Mouse (Mus musculus): ENCODE data around the gene Tbx10. TPM values are rescaled to one million over a fixed set of nuclear protein-coding genes. Genes with fewer than 3 reads are reported as not detected.
"Not testable (repeated sequence)": the region's sequence is repeated elsewhere in the genome, so short reads cannot be mapped to it uniquely, and the experiment has no call there.

Gene Tbx10
- total RNA-seq, 2 experiments from 2014 or later: not detected

DNA sequence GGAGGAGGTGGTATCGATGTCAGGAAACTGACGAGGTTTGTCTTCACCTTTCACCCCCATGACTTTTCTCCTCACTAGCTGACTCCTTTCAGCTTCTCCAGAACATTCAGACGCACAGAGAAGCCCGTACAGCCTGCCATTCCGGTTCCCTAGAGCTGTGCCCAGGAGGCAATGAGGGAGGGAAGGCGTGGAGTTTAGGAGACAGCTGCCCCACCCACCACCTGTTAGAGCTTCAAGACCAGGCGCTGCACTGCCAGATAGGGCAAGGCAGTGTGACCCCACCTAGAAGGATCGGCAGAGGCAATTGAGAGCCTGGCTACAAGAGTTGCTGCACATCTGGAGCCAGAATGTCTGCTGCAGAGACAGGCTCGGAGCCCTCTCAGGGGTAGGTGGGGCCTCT lies 20.3 kb upstream of the Tbx10 start, which contains the start of gene Aldh3b2:
Gene Aldh3b2 (plus strand): TSS at position 100 of the 400 bp plus-strand sequence.
- DNase-seq (ENCODE audit: low spot score in 2 of 2): no peak
- intact Hi-C loops (cut with DNase I): no loop called here

DNA sequence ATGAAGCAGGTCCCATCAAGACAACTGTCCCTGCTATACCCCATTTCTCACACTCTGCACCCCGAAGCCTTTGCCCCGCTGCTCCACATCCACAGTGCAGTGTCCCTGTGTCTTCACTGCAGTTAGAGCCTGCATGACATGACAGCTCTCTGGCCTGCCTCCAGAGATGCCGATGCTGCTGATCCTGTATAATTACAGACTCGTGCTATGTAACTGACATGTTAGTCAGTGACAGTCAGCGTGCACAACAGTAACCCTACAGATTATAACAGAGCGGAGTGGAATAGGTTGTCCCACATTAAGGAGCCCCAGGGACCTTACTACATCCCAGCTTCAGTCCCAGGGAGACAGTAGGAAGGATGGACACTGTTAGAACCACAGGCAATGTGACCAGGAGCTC lies 17.9 kb upstream of the Tbx10 start:
- DNase-seq (ENCODE audit: low spot score in 2 of 2); intact Hi-C loops (cut with DNase I): not testable (repeated sequence)

DNA sequence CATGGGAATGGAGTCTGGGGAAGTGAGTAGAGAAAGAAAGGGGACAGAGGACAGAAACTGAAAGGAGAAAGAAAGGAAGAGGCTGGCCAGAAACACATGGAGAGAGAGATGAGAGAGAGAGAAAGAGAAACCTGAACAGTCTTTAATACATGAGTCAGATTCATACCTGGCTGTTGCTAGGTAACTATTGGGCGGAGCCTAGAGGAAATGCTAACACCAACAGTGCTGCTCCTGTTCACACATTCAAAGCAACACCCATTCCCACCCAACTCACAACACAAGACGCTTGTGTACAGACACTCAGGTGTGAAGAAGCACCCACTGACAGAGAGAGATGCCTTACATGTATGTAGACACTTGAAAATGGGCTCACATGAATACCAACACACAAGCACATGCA lies 16.7 kb upstream of the Tbx10 start:
- no peak for DNase-seq (ENCODE audit: low spot score in 2 of 2)
- intact Hi-C loops (cut with DNase I): no loop called here

DNA sequence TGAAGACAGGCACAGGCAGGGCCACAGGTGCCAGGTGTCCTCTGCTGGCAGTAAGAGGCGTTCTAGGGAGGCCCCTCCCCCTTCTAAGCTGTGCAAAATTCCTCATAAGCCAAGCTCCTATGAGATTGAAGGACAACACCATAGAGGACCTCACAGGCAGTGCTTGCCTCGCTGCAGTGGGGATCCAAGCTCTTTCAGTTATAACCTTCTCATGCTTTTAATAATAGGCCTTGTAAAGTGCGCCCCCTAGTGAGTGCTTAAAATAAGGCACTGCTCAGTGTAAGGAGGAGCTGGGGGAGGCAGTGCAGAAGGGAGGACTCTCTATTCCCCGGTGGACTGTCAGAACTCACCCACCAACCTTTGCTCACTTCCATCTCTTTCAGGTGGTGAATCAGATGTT lies 12.2 kb upstream of the Tbx10 start:
- peak; percentile 80 to 87 for DNase-seq (ENCODE audit: low spot score in 2 of 2)
- intact Hi-C loops (cut with DNase I): loop anchor here (1.0 kb wide), 1 partner anchor 34 kb away; no protein-coding TSS in a partner anchor

DNA sequence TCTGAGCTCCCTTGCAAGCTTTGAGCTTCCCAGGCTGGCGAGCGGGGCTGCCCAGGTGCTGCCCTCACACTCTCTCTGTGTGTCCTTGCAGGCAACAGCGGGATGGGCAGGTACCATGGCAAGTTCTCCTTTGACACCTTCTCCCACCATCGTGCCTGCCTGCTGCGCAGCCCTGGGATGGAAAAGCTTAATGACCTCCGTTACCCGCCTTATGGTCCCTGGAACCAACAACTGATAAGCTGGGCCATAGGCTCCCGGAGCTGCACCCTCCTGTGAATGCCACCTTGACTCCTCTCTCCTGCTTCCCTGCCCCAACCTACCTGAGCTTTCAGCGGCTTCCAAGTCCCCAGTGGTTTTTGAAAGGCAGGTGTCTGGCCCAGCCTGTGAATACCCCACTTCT lies 11.6 kb upstream of the Tbx10 start:
- no peak for DNase-seq (ENCODE audit: low spot score in 2 of 2)
- intact Hi-C loops (cut with DNase I): loop anchor here (1.0 kb wide), 1 partner anchor 35 kb away; no protein-coding TSS in a partner anchor

DNA sequence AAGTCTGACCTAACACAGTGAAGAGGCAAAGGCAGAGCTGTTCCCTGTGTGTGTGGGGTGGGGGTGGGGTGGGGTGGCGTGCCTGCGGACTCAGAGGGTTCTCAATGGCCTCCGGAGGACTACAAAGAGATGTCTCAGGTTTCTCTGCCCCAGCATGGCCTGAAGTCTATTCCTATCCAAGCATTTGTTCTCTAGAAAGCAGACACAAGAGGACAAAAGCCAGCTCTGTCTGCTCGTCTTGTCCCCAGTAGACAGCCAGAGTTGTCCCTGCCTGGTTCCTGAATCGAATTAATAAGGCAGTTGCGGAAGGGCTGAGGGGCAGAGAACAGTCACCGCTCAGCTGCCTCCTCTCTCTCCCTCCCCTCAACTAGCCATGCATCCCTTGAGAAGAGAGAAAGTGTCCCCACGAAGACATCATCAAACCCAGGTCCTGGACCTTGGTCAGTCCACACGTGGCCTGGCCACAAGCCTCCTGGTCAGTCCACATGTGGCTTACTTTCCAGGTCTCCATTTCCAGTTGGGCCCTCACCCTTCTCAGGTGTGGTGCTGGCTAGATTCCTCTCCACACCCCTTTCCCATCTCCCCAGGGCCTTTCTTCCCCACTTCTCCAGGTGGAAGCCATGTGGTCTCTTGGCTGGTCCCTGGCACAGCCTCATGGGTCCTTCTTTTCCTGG lies 8.9 kb upstream of the Tbx10 start:
- intact Hi-C loops (cut with DNase I): no loop called here
- no peak for DNase-seq (ENCODE audit: low spot score in 2 of 2)

DNA sequence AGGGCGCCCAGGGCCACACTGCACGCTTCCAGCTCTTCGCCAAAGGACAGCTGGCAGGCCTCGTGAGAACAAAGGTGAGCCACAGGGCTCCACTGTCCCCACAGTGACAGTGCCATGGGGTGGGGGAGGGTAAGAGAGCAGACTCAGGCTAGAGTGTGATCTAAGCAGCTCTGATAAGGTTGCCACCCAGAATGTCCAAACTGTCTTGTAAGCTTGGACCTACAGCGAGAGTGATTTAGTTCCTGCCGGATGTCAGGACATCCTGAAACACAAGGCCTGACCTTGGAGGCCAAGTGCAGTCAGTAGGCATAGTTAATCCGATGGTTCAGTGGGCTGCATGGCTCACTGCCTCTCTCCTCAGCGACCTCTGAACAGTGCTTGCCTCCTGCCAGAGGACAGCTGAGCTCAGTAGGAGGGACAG lies 7.3 kb upstream of the Tbx10 start:
- intact Hi-C loops (cut with DNase I): no loop called here

DNA sequence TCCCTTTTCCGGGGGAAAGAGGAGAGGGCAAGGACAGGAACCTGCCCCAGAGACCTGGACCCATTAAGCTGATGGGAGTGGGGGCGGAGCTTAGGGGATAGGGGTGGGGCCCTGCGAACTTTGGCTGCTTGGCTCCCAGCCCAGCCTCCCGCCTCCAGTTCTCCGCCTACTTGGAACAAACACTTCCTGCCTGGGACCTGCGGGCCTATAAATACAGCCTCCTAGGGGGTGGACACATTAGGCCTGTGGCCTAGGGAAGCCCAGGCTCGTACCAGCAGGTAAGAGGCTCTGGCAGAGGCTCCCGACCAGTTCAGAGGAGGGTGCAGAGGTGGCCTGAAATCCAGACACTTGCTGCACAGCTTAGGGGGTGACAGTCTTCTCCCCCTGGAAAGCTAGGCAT lies 6.2 kb upstream of the Tbx10 start, which contains the start of gene Acy3:
Gene Acy3 (plus strand): TSS at position 237 of the 400 bp plus-strand sequence.
- peak; percentile 45 to 61 for DNase-seq (ENCODE audit: low spot score in 2 of 2)
- intact Hi-C loops (cut with DNase I): no loop called here

More for the DNA sequence above, 7.3 kb upstream of the Tbx10 start:
- DNase-seq (ENCODE audit: low spot score in 2 of 2): no peak

DNA sequence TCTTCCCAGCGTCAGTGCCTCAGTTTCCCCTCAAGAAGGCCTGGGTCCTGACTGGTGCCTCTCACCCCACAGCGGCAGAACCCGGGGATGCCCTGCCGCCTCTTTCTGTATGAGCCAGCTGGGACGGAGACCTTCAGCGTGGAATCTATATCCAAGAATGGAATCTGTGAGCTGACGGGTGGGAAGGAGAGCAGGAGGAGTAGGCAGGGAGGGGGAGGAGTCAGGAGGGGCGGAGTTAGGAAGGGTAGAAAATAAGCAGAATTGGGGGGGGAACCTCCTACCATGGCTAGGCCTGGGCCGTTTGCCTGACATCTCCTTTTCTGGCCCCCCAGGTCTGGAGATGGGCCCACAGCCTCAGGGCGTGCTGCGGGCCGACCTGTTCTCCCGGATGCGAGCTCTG lies 4.5 kb upstream of the Tbx10 start:
- DNase-seq (ENCODE audit: low spot score in 2 of 2): no peak
- intact Hi-C loops (cut with DNase I): no loop called here

DNA sequence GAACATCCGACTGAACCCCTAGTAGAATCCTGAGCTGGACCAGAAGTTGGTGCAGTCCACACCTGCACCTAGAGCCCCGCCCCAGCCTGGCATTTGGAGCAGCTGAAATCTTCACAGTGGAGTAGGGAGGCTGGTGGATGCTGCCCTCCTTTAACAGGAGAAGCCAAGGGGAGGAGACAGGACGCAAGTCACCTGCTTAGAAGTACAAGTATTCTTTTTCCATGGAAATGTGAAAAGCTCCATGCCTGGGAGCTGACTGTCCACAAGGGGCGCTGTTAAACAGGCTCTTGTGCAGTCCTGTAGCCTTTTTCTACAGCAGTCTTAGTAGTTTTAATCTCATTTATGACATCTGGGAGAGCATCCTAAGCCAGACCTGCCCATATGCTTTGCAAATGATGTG lies 3.8 kb upstream of the Tbx10 start:
- intact Hi-C loops (cut with DNase I): no loop called here
- no peak for DNase-seq (ENCODE audit: low spot score in 2 of 2)

DNA sequence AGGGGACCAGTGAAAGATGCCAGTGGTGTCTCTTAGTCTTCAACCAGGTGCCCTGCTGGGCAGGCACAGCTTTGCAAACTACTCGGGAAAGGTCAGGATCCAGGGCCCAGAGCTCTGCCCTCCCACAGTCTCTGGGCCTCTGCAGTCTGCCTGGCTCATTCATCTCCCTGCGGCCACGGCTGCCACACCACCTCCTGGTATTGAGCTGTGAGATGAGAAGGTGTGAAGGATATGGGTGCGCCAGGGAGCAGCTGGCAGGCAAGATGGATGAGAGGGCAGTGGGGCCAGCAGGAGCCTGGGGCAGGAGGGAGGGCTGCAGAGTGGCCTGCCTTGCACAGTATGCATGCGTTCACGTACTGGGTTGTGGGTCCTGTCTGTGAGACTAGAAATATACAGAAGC lies 1.7 kb upstream of the Tbx10 start:
- no peak for DNase-seq (ENCODE audit: low spot score in 2 of 2)
- intact Hi-C loops (cut with DNase I): no loop called here

DNA sequence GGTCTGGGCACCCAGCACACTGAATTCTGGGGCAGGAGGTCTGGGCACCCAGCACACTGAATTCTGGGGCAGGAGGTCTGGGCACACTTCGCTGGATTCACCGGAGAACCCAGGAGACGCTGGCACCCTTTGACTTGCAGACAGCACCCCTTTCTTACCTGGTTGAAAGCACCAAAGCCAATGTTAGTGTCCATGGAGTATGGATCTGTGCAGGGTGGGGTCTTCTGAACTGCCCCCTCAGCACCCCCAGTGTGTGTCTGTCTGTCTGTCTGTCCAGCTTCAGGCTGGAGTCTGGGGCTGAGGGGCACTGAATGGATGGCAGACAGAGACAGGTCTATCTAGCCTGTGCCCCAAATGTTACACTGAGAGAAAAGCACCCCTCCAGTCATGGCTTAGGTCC lies 990 bp upstream of the Tbx10 start:
- DNase-seq (ENCODE audit: low spot score in 2 of 2): no peak
- intact Hi-C loops (cut with DNase I): no loop called here

DNA sequence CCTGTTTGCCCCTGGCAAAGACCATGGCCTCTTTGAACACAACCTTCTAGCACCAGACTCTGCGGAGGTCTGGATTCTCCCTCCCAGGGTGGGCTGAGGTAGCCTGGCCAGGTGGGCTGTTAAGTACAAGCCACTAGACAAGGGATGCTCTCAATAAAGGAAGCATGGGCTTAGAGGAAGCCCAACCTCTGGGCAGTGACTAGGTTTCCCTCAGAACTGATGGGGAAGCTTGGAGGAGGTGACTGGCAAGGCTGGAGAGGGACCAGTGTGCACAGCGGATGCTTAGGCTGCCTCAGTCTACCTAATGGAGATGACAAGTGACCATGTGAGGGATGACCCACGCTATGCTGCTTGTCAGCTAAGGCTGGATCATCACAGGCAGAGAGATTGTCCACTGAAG lies 586 bp upstream of the Tbx10 start:
- intact Hi-C loops (cut with DNase I): no loop called here
- no peak for DNase-seq (ENCODE audit: low spot score in 2 of 2)

DNA sequence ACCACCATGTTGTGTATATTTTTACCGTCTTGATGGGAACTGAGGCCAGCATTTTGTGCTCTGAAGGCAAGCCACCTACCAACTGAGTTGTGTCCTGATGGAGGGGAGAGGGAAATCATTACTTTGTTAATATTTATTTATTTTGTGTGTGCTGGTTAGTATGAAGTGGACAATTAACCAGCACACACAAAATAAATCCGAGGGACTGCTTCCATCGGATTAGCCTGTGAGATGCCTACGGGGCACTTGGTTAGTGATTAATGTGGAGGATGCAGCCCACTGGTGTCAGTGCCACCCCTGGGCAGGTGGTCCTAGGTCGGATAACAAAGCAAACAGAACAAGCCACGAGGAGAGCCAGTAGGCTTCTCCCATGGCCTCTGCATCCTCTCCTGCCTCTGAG lies 2.4 kb downstream of the Tbx10 start:
- intact Hi-C loops (cut with DNase I): no loop called here
- DNase-seq (ENCODE audit: low spot score in 2 of 2): no peak

DNA sequence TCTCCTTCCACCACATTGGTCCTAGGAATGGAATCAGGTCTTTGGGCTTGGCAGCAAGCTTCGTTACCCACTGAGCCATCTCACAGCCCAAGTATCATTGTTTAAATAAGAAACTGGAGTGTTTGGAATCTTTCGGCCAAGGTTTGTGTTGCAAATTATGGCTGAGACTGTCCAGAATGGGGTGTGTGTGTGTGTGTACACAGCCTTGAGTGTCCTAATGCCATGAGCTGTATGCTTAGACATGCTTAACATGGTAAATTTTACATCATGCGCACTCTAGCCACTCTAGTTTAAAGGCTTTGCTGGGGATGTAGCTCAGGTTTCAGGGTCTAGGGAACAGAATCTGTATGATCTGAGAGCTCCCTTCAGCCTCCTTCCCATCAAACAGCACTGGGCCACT lies 3.0 kb downstream of the Tbx10 start:
- intact Hi-C loops (cut with DNase I): no loop called here
- no peak for DNase-seq (ENCODE audit: low spot score in 2 of 2)

DNA sequence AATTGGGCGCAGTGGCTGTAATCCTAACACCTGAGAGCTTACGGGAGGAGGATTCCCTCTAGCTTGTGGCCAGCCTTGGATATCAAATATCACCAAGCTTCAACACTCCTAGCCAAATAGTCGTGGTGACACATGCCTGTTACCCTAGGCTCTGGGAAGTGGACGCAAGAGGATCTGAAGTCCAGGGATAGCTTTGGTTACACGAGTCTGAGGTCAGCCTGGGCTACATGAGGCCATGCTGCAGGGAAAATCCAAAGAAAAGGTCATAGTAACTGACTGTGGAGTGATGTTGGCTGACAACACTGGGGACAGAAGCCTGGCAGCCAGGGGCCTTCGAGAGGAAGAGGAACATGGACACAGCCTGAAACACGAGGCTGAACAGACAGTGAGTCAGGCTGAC lies 3.6 kb downstream of the Tbx10 start:
- no peak for DNase-seq (ENCODE audit: low spot score in 2 of 2)
- intact Hi-C loops (cut with DNase I): no loop called here

DNA sequence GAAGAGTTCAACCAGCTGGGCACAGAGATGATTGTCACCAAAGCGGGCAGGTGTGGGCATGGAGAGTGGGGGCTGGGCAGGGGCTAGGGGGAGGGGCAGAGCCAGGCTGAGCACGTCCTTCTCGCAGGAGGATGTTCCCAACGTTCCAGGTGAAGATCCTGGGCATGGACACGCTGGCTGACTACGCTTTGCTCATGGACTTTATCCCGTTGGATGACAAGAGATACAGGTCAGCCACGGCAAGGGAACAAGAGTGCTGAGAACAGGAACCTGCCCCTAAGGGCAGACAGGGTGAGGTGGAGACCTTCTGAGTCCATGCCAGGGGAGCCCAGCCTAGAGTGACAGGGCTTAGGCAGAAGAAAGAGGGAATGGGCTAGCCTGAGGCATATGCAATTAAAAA lies 4.2 kb downstream of the Tbx10 start:
- intact Hi-C loops (cut with DNase I): no loop called here
- DNase-seq (ENCODE audit: low spot score in 2 of 2): no peak

DNA sequence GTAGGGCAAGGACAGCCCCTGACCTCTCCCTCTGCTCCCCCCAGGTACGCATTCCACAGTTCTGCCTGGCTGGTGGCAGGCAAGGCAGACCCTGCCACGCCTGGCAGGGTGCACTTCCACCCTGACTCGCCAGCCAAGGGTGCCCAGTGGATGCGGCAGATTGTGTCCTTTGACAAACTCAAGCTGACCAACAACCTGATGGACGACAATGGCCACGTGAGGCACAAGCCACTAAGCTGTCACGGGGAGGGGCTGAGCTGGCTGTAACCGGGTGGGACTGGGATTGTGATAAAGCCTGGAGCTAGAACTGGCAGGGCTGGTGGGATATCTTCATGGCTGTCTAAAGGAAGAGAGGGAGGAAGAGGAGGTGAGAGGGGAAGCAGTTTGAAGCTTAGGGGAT lies 4.7 kb downstream of the Tbx10 start:
- DNase-seq (ENCODE audit: low spot score in 2 of 2): no peak

DNA sequence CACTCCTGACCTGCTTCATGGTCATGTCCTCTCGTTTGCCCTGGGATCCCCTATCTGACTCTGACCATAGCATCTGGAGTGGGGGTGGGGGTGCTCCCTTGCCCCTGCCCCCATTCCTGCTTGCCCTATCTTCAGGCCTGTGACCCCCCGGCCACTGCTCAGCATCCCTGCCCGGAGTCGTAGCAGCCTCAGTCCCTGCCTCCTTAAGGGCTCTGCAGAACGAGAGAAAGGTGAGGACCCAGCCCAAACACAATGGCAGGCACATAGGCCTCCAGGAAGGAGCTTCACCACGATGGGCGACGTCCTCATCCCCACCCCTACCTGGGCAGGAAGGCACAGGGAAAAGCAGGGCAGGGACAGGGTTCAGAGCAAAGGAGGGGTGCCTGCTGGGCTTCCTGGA lies 5.8 kb downstream of the Tbx10 start:
- intact Hi-C loops (cut with DNase I): no loop called here
- no peak for DNase-seq (ENCODE audit: low spot score in 2 of 2)

More for the DNA sequence above, 4.7 kb downstream of the Tbx10 start:
- intact Hi-C loops (cut with DNase I): no loop called here

DNA sequence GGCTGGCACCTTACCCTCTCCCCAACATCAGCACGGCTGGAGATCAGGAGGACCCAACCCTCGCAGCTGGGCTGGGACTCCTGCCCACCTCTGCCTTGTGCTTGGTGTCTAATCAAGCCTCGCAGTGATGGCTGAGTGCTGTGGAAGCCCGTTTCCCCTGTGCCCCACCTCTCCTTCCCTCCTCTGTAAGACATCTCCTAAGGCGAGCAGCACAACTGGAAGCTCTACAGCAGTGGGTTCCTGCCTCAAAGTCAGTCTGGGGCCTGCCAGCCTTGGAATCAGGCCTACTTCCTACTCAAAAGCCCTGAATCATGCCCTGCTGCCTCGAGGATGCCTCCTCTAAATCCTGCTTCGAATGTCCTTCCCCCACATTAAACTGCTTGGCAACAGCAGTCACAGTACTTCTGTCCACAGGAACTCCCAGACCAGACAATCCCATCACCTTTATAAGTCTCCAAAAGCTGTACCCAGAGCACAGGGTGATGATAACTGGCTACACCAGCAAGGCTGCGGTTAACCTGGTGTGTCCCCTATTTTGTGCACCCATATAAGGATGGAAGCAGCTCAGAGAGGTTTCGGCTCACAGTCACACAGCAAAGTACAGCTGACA lies 6.7 kb downstream of the Tbx10 start:
- DNase-seq (ENCODE audit: low spot score in 2 of 2): no peak
- intact Hi-C loops (cut with DNase I): no loop called here

DNA sequence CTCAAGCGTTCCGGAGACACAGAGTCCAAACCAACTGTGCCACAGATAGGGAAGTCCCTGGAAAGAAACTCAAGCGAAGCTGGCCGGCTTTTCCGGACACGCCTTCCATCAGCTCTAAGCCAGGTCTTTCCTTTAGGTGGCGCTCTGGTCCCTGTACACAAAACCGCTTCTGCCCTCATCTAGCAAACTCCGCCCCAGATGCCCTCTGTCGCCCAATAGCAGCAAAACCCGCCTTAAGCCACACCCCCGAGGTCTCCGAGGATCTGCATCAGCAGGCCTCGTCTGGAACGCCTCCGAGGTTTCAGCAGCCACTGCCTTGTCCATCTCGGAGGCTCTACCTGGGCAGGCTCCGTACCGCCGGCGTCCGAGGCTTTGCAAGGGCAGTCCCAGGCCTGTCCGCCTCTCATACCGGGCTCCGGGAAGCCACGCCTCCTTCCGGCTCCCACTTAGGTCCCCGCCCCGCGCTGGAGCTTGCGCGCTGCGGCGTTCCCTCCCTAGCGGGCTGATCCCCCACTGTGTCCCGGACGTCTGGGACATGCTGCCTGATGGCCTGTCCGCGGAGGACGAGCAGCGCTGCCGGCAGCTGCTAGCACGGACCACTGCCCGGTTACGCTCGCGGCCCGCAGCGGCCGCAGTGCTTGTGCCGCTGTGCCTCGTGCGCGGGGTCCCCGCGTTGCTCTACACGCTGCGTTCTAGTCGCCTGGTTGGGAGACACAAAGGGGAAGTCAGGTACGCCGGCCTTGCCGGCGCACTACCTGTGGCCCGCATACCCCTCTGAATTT lies 7.8 kb downstream of the Tbx10 start, which contains the start of the genes Nudt8 and Gm49405:
Gene Nudt8 (plus strand): TSS at position 462 of the 782 bp plus-strand sequence.
Gene Gm49405 (plus strand): TSS at position 508 of the 782 bp plus-strand sequence.
- intact Hi-C loops (cut with DNase I): loop anchor here (1.0 kb wide), 1 partner anchor 12 kb away; the partner anchor contains the start of gene Ndufv1
- DNase-seq (ENCODE audit: low spot score in 2 of 2): peak; percentile 96 to 98
